Mouse (Mus musculus): ENCODE results near the gene Swi5.

GRCm38 (mm10) chr2:32308870-32309568 is 21.1 kb upstream of the Swi5 start:
- TF ChIP-seq EP300 (IDR thresholded peaks at IDR 0.05; ENCODE audit: low read depth) (no peak), CTCF (IDR thresholded peaks at IDR 0.05; ENCODE audit: low read depth) (no peak)
